Mouse (Mus musculus): ENCODE data around the gene Neurod4.
"Not testable (repeated sequence)": the region's sequence is repeated elsewhere in the genome, so short reads cannot be mapped to it uniquely, and the experiment has no call there.

The Neurod4 gene

GRCm38 (mm10) chr10:130280066-130280465, at the start of gene Neurod4:
Gene Neurod4 (minus strand): TSS chr10:130280240.
- ATAC-seq (ENCODE audit: insufficient number of reproducible peaks, low FRiP score, low TSS enrichment) = no peak

- ATAC-seq (ENCODE audit: insufficient number of reproducible peaks, low FRiP score, low TSS enrichment) = no peak
Observed at GRCm38 (mm10) chr10:130324243-130324642, 44.2 kb upstream of the Neurod4 start.

GRCm38 (mm10) chr10:130322637-130323036, 42.6 kb upstream of the Neurod4 start, which contains the start of gene Tespa1:
Gene Tespa1 (plus strand): TSS chr10:130322870.
- ATAC-seq (ENCODE audit: insufficient number of reproducible peaks, low FRiP score, low TSS enrichment) = no peak

GRCm38 (mm10) chr10:130322062-130322461, 42.0 kb upstream of the Neurod4 start:
- no peak for ATAC-seq (ENCODE audit: insufficient number of reproducible peaks, low FRiP score, low TSS enrichment)

- no peak for ATAC-seq (ENCODE audit: insufficient number of reproducible peaks, low FRiP score, low TSS enrichment)
Observed at GRCm38 (mm10) chr10:130320715-130321114, 40.7 kb upstream of the Neurod4 start.

GRCm38 (mm10) chr10:130318720-130319119, 38.7 kb upstream of the Neurod4 start:
- no peak for ATAC-seq (ENCODE audit: insufficient number of reproducible peaks, low FRiP score, low TSS enrichment)

GRCm38 (mm10) chr10:130315846-130316245, 35.8 kb upstream of the Neurod4 start:
- no peak for ATAC-seq (ENCODE audit: insufficient number of reproducible peaks, low FRiP score, low TSS enrichment)

GRCm38 (mm10) chr10:130314110-130314829, 34.2 kb upstream of the Neurod4 start:
- ATAC-seq (ENCODE audit: insufficient number of reproducible peaks, low FRiP score, low TSS enrichment) = no peak

- no peak for ATAC-seq (ENCODE audit: insufficient number of reproducible peaks, low FRiP score, low TSS enrichment)
Observed at GRCm38 (mm10) chr10:130313531-130313930, 33.5 kb upstream of the Neurod4 start.

GRCm38 (mm10) chr10:130311534-130312227, 31.6 kb upstream of the Neurod4 start:
- no peak for ATAC-seq (ENCODE audit: insufficient number of reproducible peaks, low FRiP score, low TSS enrichment)

GRCm38 (mm10) chr10:130304138-130304537, 24.1 kb upstream of the Neurod4 start:
- not testable (repeated sequence) for ATAC-seq (ENCODE audit: insufficient number of reproducible peaks, low FRiP score, low TSS enrichment)

GRCm38 (mm10) chr10:130298748-130299147, 18.7 kb upstream of the Neurod4 start:
- not testable (repeated sequence) for ATAC-seq (ENCODE audit: insufficient number of reproducible peaks, low FRiP score, low TSS enrichment)

- ATAC-seq (ENCODE audit: insufficient number of reproducible peaks, low FRiP score, low TSS enrichment) = no peak
Observed at GRCm38 (mm10) chr10:130293741-130294408, 13.8 kb upstream of the Neurod4 start.

GRCm38 (mm10) chr10:130288007-130288406, 8.0 kb upstream of the Neurod4 start:
- ATAC-seq (ENCODE audit: insufficient number of reproducible peaks, low FRiP score, low TSS enrichment) = no peak

- no peak for ATAC-seq (ENCODE audit: insufficient number of reproducible peaks, low FRiP score, low TSS enrichment)
Observed at GRCm38 (mm10) chr10:130287201-130287600, 7.2 kb upstream of the Neurod4 start.

GRCm38 (mm10) chr10:130281982-130282449, 2.0 kb upstream of the Neurod4 start:
- no peak for ATAC-seq (ENCODE audit: insufficient number of reproducible peaks, low FRiP score, low TSS enrichment)

GRCm38 (mm10) chr10:130276496-130276895, 3.5 kb downstream of the Neurod4 start:
- no peak for ATAC-seq (ENCODE audit: insufficient number of reproducible peaks, low FRiP score, low TSS enrichment)

GRCm38 (mm10) chr10:130275759-130276158, 4.3 kb downstream of the Neurod4 start:
- no peak for ATAC-seq (ENCODE audit: insufficient number of reproducible peaks, low FRiP score, low TSS enrichment)

- ATAC-seq (ENCODE audit: insufficient number of reproducible peaks, low FRiP score, low TSS enrichment) = peak; percentile 99
Observed at GRCm38 (mm10) chr10:130263203-130263602, 16.8 kb downstream of the Neurod4 start.

- no peak for ATAC-seq (ENCODE audit: insufficient number of reproducible peaks, low FRiP score, low TSS enrichment)
Observed at GRCm38 (mm10) chr10:130259483-130259882, 20.6 kb downstream of the Neurod4 start.

GRCm38 (mm10) chr10:130244271-130244670, 35.8 kb downstream of the Neurod4 start:
- no peak for ATAC-seq (ENCODE audit: insufficient number of reproducible peaks, low FRiP score, low TSS enrichment)

Measured in cerebellum, adult (tissue).